Mouse (Mus musculus) adrenal gland, postnatal 14 days (tissue): Measurements from ENCODE around the gene Ociad2. TPM values are rescaled to one million over a fixed set of nuclear protein-coding genes. Genes with fewer than 3 reads are reported as not detected.
A peak's percentile ranks its signal among the peaks of the same experiment; 100 is the strongest.

Experiments
- DNase-seq: peaks from one replicate; pipeline ENCODE4 v3.0.0; 2021; ENCODE audit warnings: mixed read lengths
- total RNA-seq: library from RNA; stranded (reverse); gene quantifications from 2 replicates; pipeline ENCODE4 v1.2.3, GENCODE M21; 2021

Ociad2 gene
- total RNA-seq, 1 experiment from 2014 or later: 20.6 TPM

GRCm38 (mm10) chr5:73304507-73304906, 36.3 kb downstream of the Ociad2 start:
- DNase-seq: no peak

GRCm38 (mm10) chr5:73301601-73302307, 39.1 kb downstream of the Ociad2 start:
- DNase-seq: no peak

GRCm38 (mm10) chr5:73295916-73296315, 44.9 kb downstream of the Ociad2 start:
- DNase-seq: no peak

- DNase-seq: no peak
These were observed 45.8 kb downstream of the Ociad2 start for GRCm38 (mm10) chr5:73295016-73295415.

GRCm38 (mm10) chr5:73293458-73293827, 47.4 kb downstream of the Ociad2 start:
- DNase-seq: no peak

- DNase-seq: peak; percentile 98
These were observed 48.0 kb downstream of the Ociad2 start, which contains the start of gene Ociad1 for GRCm38 (mm10) chr5:73292502-73293457. Gene Ociad1 (plus strand): TSS chr5:73292784.

GRCm38 (mm10) chr5:73289900-73290299, 50.9 kb downstream of the Ociad2 start:
- DNase-seq: no peak

GRCm38 (mm10) chr5:73286603-73287002, 54.2 kb downstream of the Ociad2 start:
- DNase-seq: no peak

- DNase-seq: no peak
These were observed 55.3 kb downstream of the Ociad2 start for GRCm38 (mm10) chr5:73285470-73285978.

GRCm38 (mm10) chr5:73284046-73284445, 56.8 kb downstream of the Ociad2 start:
- no peak for DNase-seq

- DNase-seq: no peak
These were observed 60.3 kb downstream of the Ociad2 start for GRCm38 (mm10) chr5:73280567-73280850.

GRCm38 (mm10) chr5:73279732-73280566, 60.9 kb downstream of the Ociad2 start:
- no peak for DNase-seq

- no peak for DNase-seq
These were observed 61.6 kb downstream of the Ociad2 start for GRCm38 (mm10) chr5:73279190-73279589.

- no peak for DNase-seq
These were observed 65.9 kb downstream of the Ociad2 start for GRCm38 (mm10) chr5:73274941-73275340.

GRCm38 (mm10) chr5:73273171-73273570, 67.7 kb downstream of the Ociad2 start:
- no peak for DNase-seq

Other genes with a start within 250 kb of the Ociad2 start
- 43.0 and 55.1 TPM in 2 replicates for gene Fryl, start 84.4 kb downstream of the Ociad2 start, total RNA-seq
- gene Ociad1, start 48.2 kb downstream of the Ociad2 start, total RNA-seq: 226 and 236 TPM in 2 replicates
- gene Cwh43, start 65.0 kb upstream of the Ociad2 start, total RNA-seq: not detected in 2 replicates
- 33.7 and 35.4 TPM in 2 replicates for gene Dcun1d4, start 140.0 kb upstream of the Ociad2 start, total RNA-seq